Mouse (Mus musculus) T-cell, adult 2 months (primary cell): ENCODE measurements at regions not wholly inside any gene's neighbourhood (a gene's known extent, or its start where the extent isn't known, plus 50 kb on each side); places are given as distances from the start of the nearest gene placed in this dataset.

Source experiments
- DNase-seq: peaks from one replicate; pipeline ENCODE4 v3.0.0; 2022; ENCODE audit warnings: low spot score

- DNase-seq, result no peak
These were observed 558.0 kb upstream of the Alcam start for GRCm38 (mm10) chr16:53011847-53012246.

DNA sequence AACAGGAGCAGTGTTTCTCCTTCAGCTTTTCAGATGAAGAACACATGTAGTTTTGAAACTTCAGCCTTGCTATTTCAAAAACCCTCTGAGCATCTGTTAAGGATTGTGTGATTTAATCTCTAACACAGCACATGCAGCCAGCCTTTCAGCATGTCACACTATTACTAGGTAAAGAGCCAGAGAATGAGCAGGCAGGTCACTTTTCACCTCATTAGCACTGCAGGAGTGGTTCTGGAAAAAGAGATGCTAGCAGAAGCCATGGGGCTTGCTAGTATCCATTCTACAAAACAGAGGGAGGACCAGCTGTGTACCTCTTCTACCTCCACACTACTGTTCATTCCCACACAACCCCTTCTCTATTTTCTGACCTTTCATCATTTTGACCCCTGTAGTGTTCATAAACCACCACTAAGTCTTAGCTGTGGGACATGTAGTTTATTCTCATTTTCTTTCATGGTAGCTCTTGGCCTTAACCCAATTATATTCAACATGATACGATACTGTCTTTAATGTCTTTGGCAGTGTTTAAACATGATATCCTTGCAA is 535.1 kb upstream of the Alcam start:
- DNase-seq, result no peak

- DNase-seq, result no peak
These were observed 530.5 kb upstream of the Alcam start for GRCm38 (mm10) chr16:52984336-52984735.

DNA sequence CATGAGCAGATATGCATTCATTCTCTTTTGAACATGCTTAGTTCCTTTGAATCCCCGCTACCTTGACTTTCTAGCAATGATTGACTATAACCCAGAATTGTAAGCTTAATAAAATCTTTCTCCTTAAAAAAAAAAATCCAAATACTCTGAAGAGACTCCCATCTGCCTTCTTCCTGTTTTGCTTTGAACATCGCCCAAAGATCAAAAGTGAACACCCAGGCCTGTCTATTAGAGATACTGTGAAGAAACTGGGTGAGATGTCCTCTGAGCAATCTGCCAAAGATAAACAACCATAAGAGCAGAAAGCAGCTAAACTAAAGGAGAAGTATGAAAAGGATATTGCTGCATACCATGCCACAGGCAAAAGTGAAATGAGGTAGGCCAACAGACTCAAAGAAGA is 527.1 kb upstream of the Alcam start:
- no peak for DNase-seq

- no peak for DNase-seq
These were observed 518.9 kb upstream of the Alcam start for GRCm38 (mm10) chr16:52972811-52973210.

GRCm38 (mm10) chr16:52947679-52948078 is 493.8 kb upstream of the Alcam start:
- no peak for DNase-seq

DNA sequence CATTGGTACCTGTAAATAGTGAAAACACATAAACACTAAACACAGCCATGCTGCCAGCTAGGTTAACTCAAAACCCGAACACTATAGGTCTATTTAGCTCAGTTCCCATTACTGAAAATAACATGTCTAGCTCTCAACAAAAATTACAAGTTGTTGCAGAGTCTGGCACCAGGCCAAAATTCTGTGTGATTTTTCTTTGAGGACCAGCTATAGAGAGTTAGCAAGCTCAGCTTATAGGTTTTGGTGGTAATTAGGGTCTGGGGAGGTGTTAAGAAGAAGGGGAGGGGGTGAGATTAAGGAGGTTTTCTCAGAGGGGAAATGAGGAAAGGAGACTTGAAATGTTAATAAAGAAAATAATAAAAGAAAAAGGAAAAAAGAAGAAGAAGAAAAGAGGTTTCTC is 480.9 kb upstream of the Alcam start:
- no peak for DNase-seq

- no peak for DNase-seq
These were observed 478.1 kb upstream of the Alcam start for GRCm38 (mm10) chr16:52931978-52932377.

DNA sequence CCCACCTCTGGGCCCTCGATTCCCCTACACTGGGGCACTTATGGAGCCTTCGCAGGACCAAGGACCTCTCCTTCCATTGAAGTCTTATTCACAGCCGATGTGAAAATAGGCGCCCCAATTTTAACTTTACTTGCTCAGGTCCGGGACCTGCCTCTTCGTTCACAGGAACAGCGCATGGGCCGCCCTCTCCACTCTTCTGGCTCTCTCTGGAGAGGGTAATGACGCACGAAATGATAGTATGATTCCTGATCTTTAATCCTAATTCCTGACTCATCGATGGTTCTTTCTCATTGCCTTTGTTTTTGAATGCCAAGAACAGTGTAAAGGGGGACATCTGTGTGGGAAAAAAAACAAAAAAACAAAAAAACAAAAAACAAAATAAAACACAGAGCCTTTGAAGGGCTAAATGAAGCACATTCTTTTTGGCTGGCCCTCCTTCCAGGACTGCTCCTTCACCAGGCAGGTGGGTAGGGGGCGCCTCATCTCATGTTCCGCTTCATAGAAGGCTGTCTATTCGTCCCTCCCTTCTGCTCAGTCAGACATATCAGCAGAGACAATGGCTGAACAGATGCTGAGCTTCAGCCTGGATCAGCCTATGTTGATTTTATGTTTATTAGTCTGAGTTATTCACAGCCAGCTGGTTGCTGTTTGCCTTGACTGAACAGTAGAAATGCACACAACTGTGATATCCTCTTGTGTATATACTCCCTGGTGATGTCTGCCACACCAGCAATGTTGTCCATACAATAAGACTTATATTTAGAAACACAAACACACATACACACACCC is 438.8 kb upstream of the Alcam start:
- no peak for DNase-seq

- DNase-seq, result no peak
These were observed 425.7 kb upstream of the Alcam start for GRCm38 (mm10) chr16:52879463-52880114.

- no peak for DNase-seq
These were observed 414.0 kb upstream of the Alcam start for GRCm38 (mm10) chr16:52867833-52868232.

GRCm38 (mm10) chr16:52863554-52863953 is 409.7 kb upstream of the Alcam start:
- no peak for DNase-seq

DNA sequence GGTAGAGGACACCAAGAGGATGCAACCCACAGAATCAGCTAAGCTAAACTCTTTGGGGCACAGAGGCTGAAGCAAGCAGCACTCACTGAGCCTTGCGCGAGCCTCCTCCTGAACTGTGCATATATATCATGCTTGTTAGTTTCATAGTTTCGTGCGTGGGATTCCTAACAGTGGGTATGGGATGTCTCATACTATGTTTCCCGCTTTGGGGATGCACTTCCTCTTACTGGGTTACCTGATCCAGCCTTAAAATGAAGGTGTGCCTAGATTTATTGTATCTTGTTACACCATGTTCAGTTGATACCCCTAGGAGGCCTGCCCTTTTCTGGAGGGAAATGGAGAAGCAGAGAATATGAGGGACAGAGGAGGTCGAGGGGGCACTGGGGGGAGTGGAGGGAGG is 407.4 kb upstream of the Alcam start:
- DNase-seq, result no peak

GRCm38 (mm10) chr16:52858441-52859209 is 404.8 kb upstream of the Alcam start:
- no peak for DNase-seq

GRCm38 (mm10) chr16:52851129-52851528 is 397.3 kb upstream of the Alcam start:
- no peak for DNase-seq

- DNase-seq, result no peak
These were observed 365.1 kb upstream of the Alcam start for GRCm38 (mm10) chr16:52818976-52819375.

- DNase-seq, result no peak
These were observed 357.3 kb upstream of the Alcam start for GRCm38 (mm10) chr16:52811219-52811618.

DNA sequence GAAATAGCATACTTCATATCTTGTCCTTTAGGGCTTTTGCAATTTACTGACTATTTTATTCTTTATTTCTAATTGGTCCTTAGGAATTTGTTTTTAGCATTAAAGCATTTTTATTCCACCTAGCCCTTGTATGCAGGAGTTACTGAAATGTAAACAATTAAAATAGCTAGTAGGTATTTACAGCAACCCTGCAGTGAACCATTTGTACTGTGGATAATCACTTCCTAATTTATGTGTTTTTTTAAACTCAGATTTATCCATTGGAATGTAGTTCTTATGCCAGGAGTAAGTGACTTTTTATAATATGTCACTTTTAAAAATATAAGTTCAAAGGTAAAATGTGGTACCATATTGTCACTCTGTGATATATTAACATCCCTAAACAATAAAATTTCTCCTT is 350.5 kb upstream of the Alcam start:
- no peak for DNase-seq

GRCm38 (mm10) chr16:52799715-52800392 is 346.0 kb upstream of the Alcam start:
- DNase-seq, result no peak

- no peak for DNase-seq
These were observed 341.3 kb upstream of the Alcam start for GRCm38 (mm10) chr16:52795184-52795583.

GRCm38 (mm10) chr16:52789946-52790345 is 336.1 kb upstream of the Alcam start:
- DNase-seq, result no peak

DNA sequence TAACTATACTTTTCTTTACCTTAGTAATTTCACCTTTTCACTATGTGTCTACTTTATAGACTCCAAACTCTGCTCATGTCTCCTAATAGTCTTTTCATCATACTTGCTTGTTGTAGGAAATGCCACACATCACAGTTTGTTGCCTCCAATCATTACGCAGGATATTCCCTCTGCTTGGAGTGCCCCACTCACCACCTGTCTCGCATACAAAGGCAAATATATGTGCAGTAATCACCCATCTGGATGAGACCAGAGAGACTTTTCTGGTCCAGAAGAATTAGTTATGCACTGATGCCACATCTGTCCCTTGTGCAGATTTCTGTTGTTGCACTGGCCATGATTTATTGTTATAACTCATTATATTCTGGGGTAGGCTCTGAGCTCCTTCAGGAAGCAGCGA is 293.9 kb upstream of the Alcam start:
- DNase-seq, result no peak
